Mouse (Mus musculus): ENCODE measurements around the gene Samd4.

DNA sequence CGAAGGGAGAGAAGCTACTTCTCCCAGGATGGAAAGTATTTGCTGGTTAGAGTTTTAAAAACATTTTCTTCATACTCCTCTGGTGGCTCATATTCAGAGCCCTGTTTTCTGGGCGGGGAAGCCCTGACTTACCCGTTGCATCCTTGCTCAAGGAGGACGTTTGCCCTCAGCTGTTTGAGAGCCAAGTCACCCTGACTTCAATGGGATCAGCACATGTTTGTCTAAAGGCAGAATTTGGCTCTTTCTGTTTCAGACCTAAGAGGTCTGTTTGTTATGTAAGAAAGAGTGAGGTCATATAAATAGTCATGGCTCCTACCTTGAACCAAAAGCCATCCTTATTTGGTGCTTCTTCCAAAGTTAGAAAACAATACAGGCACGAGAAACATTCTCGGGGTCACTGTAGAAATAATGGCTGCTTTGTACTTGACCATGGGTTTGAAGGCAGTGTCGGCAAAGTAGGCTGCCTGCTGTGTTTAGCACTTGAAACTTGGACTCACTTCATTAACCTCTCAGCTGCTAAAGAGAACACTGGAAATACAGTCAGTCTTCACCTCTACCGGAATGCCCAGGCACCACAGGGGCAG lies 102.0 kb downstream of the Samd4 start:
- no peak for TF ChIP-seq CTCF (IDR thresholded peaks at IDR 0.05; ENCODE audit: low read depth, low read length)
- TF ChIP-seq POLR2A (IDR thresholded peaks at IDR 0.05; ENCODE audit: extremely low read depth, insufficient read depth, low read length), result no peak
